Mouse (Mus musculus) heart, embryonic 13.5 days (tissue): ENCODE results near the gene Sp2. TPM values are rescaled to one million over a fixed set of nuclear protein-coding genes. Genes with fewer than 3 reads are reported as not detected.

ENCODE experiments used
- ATAC-seq: fragments of 200-750 bp; cut with Nextera tagmentation; 2 replicates; pipeline ENCODE4 v1.8.0; 2017; ENCODE audit warnings: moderate TSS enrichment; ENCODE audit not compliant: insufficient number of reproducible peaks, low FRiP score, low TSS enrichment; ENCODE audit errors: extremely low read depth
- H3K27ac ChIP-seq: fragments of 300-500 bp; sonication (generic); replicated peaks from 2 replicates; pipeline ENCODE4 v1.5.1; 2015; ENCODE audit warnings: moderate library complexity, mild to moderate bottlenecking, inconsistent platforms
- H3K27me3 ChIP-seq: fragments of 300-500 bp; sonication (generic); replicated peaks from 2 replicates; pipeline ENCODE4 v1.6.1; 2015; ENCODE audit warnings: mild to moderate bottlenecking, inconsistent platforms
- H3K36me3 ChIP-seq: fragments of 300-500 bp; sonication (generic); 2 replicates; pipeline ENCODE4 v1.6.1; 2015; ENCODE audit warnings: mild to moderate bottlenecking, inconsistent platforms
- H3K4me1 ChIP-seq: fragments of 300-500 bp; sonication (generic); 2 replicates; pipeline ENCODE4 v1.6.1; 2015; ENCODE audit warnings: inconsistent platforms
- H3K4me2 ChIP-seq: fragments of 300-500 bp; sonication (generic); 2 replicates; pipeline ENCODE4 v1.6.1; 2015; ENCODE audit warnings: inconsistent platforms, mild to moderate bottlenecking, moderate library complexity
- H3K4me3 ChIP-seq: fragments of 300-500 bp; sonication (generic); 2 replicates; pipeline ENCODE4 v1.5.1; 2015; ENCODE audit warnings: moderate library complexity, mild to moderate bottlenecking, inconsistent platforms
- H3K9ac ChIP-seq: fragments of 300-500 bp; sonication (generic); 2 replicates; pipeline ENCODE4 v1.6.1; 2015; ENCODE audit warnings: inconsistent platforms, mild to moderate bottlenecking, moderate library complexity
- H3K9me3 ChIP-seq: fragments of 300-500 bp; sonication (generic); 2 replicates; pipeline ENCODE4 v1.6.1; 2016; ENCODE audit warnings: inconsistent platforms
- WGBS: fragments of 180-500 bp; shearing (Covaris S2); methylation state at CpG from one replicate; pipeline ENCODE4 v1.1.7; 2015; ENCODE audit warnings: mixed read lengths; 5-methylcytosine and 5-hydroxymethylcytosine counted together
- polyA plus RNA-seq: library from polyadenylated mRNA; unstranded; fragments of >200 nt; fragmentation: Nextera tagmentation; extraction: Ambion mirVana; gene quantifications from 2 replicates; pipeline ENCODE4 v1.2.1, GENCODE M21; 2015

The Sp2 gene
- polyA plus RNA-seq, 1 experiment from 2014 or later: 17.8 TPM

DNA sequence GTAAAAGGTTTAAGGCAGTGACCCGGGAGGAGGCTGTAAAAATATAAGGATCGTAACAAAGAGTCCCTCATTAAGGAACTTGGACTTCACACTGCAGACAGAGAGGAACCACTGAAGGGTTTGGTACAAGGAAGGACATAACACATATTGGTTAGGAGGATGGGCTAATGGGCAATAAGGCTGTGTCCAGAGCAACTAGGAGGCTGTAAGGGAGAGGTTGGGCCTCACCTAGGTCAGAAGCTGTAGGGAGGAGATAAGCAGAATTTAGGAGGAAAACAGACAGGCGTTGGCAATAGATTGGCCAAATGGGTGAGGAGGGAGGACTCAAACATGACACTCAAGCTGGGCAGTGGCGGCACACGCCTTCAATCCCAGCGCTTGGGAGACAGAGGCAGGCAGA, 65.3 kb downstream of the Sp2 start:
- H3K27me3 ChIP-seq: no peaks in the 10 kb centered on the region; the same call in 1 of the 2 replicates
- H3K4me3 ChIP-seq: no peak overlapping the region
- ATAC-seq: no peak
- no peaks in the 10 kb centered on the region for H3K36me3 ChIP-seq
- H3K27ac ChIP-seq: peak overlapping the region; percentile 48; the same call in 1 of the 2 replicates
- WGBS: 67% methylated on average over 6 of the region's 6 CpGs
- peak overlapping the region; percentile 74 for H3K9ac ChIP-seq
- H3K4me2 ChIP-seq: peak overlapping the region; percentile 69
- H3K9me3 ChIP-seq: no peaks in the 10 kb centered on the region
- H3K4me1 ChIP-seq: peaks cover 24% of the 10 kb centered on the region

DNA sequence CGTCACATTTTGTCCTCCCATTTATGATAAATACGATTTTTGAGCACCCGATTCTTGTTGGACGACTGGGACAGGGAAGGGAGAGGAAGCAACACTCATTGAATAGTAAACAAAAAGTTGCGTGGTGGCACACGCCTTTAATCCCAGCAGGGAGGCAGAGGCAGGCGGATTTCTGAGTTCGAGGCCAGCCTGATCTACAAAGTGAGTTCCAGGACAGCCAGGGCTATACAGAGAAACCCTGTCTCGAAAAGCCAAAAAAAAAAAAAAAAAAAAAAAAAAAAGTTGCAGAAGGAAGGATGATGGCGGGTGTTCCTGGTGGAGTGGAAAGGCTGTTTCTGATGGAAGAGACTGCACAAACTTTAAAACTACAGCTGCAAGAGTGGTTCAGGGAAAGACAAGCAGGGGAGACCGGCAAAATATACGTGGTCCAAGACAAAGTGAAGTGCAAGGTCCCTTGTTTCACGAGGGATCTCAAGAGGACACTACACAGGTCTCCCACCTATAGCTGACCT, 65.8 kb downstream of the Sp2 start:
- Histone ChIP-seq H3K4me3 (peak overlapping the region; percentile 83), H3K27ac (peak overlapping the region; percentile 48; the same call in 1 of the 2 replicates), H3K9me3 (no peaks in the 10 kb centered on the region), H3K36me3 (no peaks in the 10 kb centered on the region; the same call in 1 of the 2 replicates), H3K9ac (peak overlapping the region; percentile 74), H3K4me1 (peaks cover 24% of the 10 kb centered on the region), H3K27me3 (no peaks in the 10 kb centered on the region; the same call in 1 of the 2 replicates), H3K4me2 (peak overlapping the region; percentile 69)
- no peak for ATAC-seq
- 25% methylated on average over 13 of the region's 13 CpGs for whole genome bisulfite sequencing

DNA sequence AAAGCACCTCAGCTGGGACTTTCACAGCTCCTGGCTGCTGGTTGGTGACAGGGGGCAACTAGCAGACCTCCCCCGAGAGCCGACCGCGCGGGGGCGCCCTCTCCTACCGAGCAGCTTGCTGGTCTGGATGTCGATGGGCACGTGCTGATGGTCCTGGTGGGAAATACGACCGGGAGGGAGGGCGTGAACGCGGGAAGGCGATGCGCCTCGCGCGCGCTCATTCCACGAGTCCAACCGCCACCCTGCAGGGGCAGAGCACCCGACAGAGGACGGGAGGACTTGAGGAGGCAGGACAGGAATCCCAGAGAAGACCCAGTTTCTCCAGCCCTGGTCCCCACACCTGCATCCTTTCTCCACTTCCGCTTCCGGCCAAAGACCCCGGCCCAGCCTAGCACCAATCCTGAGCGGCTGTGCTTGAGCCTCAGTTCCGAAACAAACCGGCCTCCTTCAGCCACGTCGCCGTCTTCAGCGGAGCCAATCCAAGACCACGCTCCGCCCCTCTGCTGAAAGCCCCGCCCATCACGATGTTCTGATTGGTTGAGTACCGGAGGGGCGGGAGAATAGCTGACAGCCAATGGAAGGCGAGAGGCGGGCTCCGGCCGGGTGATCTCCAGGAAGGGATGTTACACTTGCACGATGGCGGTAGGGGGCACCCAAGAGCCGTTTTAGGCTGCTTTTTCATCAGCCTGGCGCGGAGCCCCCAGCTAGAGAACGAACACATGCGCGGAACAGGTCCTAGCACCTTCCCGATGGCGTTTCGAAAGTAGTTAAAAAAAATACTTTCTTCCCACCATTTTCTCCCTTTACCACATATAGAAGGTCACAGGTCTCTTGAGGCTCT, 66.5 kb downstream of the Sp2 start, which contains the start of gene Cdk5rap3:
Gene Cdk5rap3 (minus strand): TSS at position 453 of the 841 bp plus-strand sequence.
- Histone ChIP-seq H3K27me3 (no peaks in the 10 kb centered on the region; the same call in 1 of the 2 replicates), H3K4me1 (peaks cover 24% of the 10 kb centered on the region), H3K9ac (peak within 1 kb of the TSS; percentile 88), H3K36me3 (peaks cover 6% of the 10 kb centered on the region), H3K4me2 (peak within 1 kb of the TSS; percentile 94), H3K4me3 (peak within 1 kb of the TSS; percentile 83), H3K27ac (peak within 1 kb of the TSS; percentile 70), H3K9me3 (no peaks in the 10 kb centered on the region)
- WGBS: under 1% methylated on average over 55 of the region's 55 CpGs
- ATAC-seq: peak; percentile 96

DNA sequence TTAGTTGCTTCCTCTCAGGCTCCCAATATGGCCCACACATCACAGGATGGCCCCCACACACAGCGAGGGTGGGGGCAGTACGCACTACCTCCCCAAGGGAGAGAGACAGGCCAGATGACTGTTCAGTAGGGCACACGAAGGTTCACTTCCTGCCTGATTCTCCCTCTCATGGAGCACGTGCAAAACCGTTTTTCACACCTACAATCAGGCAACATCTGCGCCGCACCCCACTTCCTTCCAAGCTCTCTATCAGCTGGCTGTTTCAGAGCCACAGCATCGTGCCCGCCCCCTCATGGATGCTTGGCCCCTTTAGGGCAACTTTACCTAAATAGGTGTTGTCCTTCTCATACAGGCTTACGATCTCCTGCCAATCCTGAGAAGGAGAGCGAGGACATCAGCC, 70.1 kb downstream of the Sp2 start:
- H3K4me1 ChIP-seq: peaks cover 17% of the 10 kb centered on the region
- H3K36me3 ChIP-seq: peaks cover 35% of the 10 kb centered on the region
- ATAC-seq: no peak
- H3K9me3 ChIP-seq: no peaks in the 10 kb centered on the region
- 72% methylated on average over 11 of the region's 11 CpGs for WGBS
- no peak overlapping the region for H3K4me2 ChIP-seq
- H3K4me3 ChIP-seq: no peak overlapping the region
- H3K9ac ChIP-seq: peak overlapping the region; percentile 1; the same call in 1 of the 2 replicates
- peaks cover 6% of the 10 kb centered on the region; the same call in 1 of the 2 replicates for H3K27me3 ChIP-seq
- H3K27ac ChIP-seq: no peak overlapping the region

DNA sequence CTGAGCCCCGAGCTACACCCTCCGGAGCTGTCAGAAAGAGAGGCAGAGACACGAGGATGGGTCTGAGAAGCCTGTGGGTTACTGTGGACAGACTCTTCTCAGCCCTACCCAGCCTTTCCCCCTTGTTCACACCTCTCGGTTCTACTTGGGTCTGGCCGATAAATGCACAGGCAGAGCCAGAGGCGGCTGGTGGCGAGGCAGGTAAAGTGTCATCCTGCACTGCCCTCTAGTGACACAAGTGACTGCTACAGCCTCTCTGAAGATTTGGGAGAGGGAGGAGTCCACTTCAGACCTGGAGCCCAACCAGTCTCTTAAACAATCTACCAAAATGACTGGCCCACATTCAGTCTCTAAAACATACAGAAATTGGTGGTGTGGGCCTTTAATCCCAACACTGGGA, 72.8 kb downstream of the Sp2 start:
- Histone ChIP-seq H3K36me3 (peaks cover 38% of the 10 kb centered on the region), H3K4me1 (peaks cover 27% of the 10 kb centered on the region), H3K4me2 (no peak overlapping the region), H3K27me3 (peaks cover 6% of the 10 kb centered on the region; the same call in 1 of the 2 replicates), H3K9me3 (no peaks in the 10 kb centered on the region), H3K4me3 (no peak overlapping the region), H3K9ac (0 out of 2 replicates have a peak overlapping the region, but pooled peaks have one; percentile 38), H3K27ac (no peak overlapping the region)
- no peak for ATAC-seq
- whole genome bisulfite sequencing: 22% methylated on average over 7 of the region's 7 CpGs

DNA sequence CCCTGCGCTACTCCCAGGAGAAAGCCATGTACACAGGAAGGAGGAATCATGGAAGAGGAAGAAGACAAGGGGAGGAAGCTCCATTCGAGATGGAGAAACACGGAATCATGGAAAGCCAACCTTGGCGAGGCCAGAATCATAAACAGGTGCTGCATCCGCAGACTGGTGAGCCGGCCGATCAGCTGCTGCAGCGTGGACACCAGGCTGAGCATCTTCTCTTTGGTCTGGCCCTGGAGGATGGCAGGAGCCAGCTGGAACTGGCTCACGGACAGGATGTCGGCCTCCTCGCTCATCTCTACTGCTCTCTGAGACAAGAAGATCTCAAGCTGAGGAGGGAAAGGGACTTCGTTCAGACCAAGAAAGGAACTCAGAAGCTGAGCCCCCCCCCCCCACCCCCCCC, 74.2 kb downstream of the Sp2 start:
- Histone ChIP-seq H3K27me3 (peaks cover 6% of the 10 kb centered on the region; the same call in 1 of the 2 replicates), H3K36me3 (peaks cover 38% of the 10 kb centered on the region), H3K4me2 (no peak overlapping the region), H3K9me3 (no peaks in the 10 kb centered on the region), H3K4me1 (peaks cover 27% of the 10 kb centered on the region), H3K4me3 (no peak overlapping the region), H3K27ac (no peak overlapping the region), H3K9ac (no peak overlapping the region)
- no peak for ATAC-seq
- 84% methylated on average over 12 of the region's 12 CpGs for WGBS

DNA sequence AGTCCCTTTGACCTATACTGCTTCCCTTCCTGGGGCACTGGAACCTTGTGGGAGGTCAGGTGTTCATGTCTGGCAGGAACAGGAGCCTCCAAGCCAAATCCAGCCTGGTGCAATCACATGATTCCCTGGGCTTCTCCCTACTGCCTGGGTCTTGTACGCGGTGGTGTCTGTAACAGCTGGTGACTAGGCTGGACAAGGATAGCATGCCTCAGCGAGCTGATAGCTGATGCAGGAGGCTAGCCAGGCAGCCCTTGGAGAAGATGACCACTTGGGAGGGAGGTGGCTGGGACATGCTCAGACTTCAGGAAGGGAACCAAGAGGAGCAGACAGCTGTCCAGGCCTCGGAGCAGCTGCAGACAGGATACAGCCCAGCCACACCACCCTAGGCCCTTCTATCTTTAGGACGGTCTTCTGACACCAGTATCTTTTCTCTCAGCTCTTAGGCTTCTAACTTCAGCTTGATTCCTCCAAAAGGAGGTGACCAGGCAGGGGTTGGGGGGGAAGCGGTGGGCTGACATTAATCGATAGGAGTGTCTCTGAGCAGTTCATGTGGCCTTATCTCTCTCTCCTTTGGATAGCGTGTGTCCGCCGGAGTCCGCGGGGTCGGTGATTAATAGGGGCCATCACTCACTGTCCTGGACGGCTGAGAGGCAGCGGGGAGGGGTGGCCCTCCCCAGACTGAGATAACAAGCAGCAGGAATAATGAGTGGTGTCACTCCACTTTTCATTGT, 76.2 kb downstream of the Sp2 start:
- peak overlapping the region; percentile 59 for H3K9ac ChIP-seq
- ATAC-seq: peak; percentile 45; the same call in 1 of the 2 replicates
- WGBS: 18% methylated on average over 15 of the region's 15 CpGs

More for the DNA sequence above, 76.2 kb downstream of the Sp2 start:
- Histone ChIP-seq H3K4me3 (no peak overlapping the region), H3K27ac (peak overlapping the region; percentile 45), H3K4me1 (peaks cover 38% of the 10 kb centered on the region), H3K4me2 (peak overlapping the region; percentile 33; the same call in 1 of the 2 replicates), H3K9me3 (no peaks in the 10 kb centered on the region), H3K27me3 (peaks cover 6% of the 10 kb centered on the region; the same call in 1 of the 2 replicates), H3K36me3 (peaks cover 36% of the 10 kb centered on the region)

Other genes with a start within 250 kb of the Sp2 start
- gene Snx11, start 205.4 kb downstream of the Sp2 start, polyA plus RNA-seq: 10.7 and 11.8 TPM in 2 replicates
- 53.3 and 56.4 TPM in 2 replicates for gene Cbx1, start 193.8 kb downstream of the Sp2 start, polyA plus RNA-seq
- gene Nfe2l1, start 153.0 kb downstream of the Sp2 start, polyA plus RNA-seq: 67.2 and 70.8 TPM in 2 replicates
- 109 and 113 TPM in 2 replicates for gene Copz2, start 133.1 kb downstream of the Sp2 start, polyA plus RNA-seq
- gene Cdk5rap3, start 66.5 kb downstream of the Sp2 start, polyA plus RNA-seq: 50.4 and 52.4 TPM in 2 replicates
- gene Prr15l, start 54.9 kb downstream of the Sp2 start, polyA plus RNA-seq: 0.79 and 1.0 TPM in 2 replicates
- 53.3 and 55.6 TPM in 2 replicates for gene Pnpo, start 39.0 kb downstream of the Sp2 start, polyA plus RNA-seq
- gene Sp6, start 30.4 kb upstream of the Sp2 start, polyA plus RNA-seq: 0.18 and 0.21 TPM in 2 replicates
- gene Scrn2, start 47.0 kb upstream of the Sp2 start, polyA plus RNA-seq: 16.0 and 19.2 TPM in 2 replicates
- gene Lrrc46, start 58.4 kb upstream of the Sp2 start, polyA plus RNA-seq: 0.18 and 0.49 TPM in 2 replicates
- gene Mrpl10, start 58.6 kb upstream of the Sp2 start, polyA plus RNA-seq: 67.5 and 72.6 TPM in 2 replicates
- 6.2 and 6.5 TPM in 2 replicates for gene Osbpl7, start 67.7 kb upstream of the Sp2 start, polyA plus RNA-seq
- not detected in 2 replicates for gene Tbx21, start 132.4 kb upstream of the Sp2 start, polyA plus RNA-seq
- 5.5 and 6.6 TPM in 2 replicates for gene Tbkbp1, start 168.5 kb upstream of the Sp2 start, polyA plus RNA-seq
- gene Kpnb1, start 204.9 kb upstream of the Sp2 start, polyA plus RNA-seq: 34.0 and 35.2 TPM in 2 replicates